Mouse (Mus musculus): ENCODE measurements around the gene Ncstn.

The Ncstn gene

DNA sequence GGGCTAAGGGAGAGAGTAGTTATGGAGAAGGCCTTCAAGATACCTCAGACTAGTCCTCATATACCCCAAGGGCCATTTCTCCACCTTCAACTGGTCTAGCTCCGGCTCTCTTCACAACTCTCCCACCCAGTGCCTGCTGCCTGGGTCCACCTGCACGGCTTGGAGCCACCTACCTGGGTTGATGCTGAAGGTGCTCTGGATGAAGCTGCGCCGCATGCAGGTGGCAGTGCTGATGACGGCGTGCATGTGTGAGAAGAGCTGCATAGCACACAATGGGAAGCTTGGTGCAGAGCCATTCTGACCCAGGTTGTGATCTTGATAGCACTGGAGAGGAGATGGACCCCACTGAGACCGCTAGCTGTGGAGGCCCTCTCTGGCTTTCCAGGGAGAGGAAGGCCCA lies 10.0 kb downstream of the Ncstn start:
- DNase-seq (ENCODE audit: low spot score): no peak

DNA sequence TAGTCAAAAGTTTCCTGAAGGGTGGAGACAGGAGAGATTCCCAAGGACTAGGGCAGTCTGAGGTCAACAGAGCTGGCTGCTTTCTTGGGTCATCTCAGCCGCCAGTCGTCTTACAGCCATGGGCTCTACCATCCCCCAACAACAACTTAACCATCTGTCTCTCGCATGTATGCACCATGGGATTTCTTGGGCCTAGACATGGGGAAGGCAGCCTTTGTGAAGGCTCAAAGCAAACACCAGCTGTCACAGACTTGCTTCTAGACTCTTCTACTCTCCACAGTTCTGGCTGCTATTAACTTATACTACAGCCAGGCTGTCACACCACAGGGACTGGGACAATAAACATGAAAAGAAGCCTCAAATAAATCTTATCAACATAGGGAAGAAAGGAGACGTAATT lies 11.0 kb downstream of the Ncstn start:
- DNase-seq (ENCODE audit: low spot score): no peak

DNA sequence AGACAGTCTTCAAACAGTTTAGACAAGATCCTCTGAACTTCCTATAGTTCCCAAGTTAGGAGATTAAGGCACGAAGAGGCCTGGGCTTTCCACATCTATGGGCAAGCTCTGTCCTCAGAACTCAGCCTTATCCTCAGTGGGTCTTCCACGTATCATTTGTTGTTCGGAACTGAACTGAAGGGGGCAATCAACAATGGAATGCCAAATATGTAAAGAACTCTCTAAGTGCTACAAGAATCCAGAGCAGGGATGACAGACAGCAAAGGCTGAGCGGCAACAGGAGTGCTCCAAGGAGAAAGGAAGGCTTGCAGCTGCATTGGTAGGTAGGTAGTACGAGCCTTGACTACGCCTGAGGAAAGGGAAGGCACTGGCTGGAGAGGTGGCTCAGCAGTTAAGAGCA lies 12.4 kb downstream of the Ncstn start:
- no peak for DNase-seq (ENCODE audit: low spot score)

DNA sequence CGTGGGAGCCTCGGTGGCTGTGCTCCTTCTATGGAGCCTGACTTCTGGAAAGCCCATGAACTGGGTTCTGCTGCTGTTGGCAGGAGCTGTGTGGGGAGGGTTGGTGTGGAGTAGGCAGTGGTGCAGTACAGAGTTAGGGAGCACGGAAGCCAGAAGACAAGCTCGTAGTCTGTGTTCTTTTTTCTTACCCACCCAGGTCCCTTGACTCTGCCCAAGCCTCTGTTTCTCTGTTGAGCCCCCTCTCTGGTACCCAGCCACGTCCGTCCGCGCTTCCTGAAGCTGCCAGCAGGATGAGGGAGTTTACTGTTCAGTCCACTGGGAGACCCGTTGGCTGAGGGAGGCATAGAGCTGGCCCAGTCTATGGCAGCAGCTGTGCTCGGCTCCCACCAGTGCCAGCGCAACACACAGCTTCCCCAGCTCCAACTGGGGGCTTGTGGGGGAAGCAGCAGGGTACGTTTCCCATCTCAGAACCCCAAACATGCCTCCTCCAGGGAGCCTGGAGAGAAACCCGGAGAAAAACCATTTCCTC lies 17.9 kb downstream of the Ncstn start:
- DNase-seq (ENCODE audit: low spot score): no peak

DNA sequence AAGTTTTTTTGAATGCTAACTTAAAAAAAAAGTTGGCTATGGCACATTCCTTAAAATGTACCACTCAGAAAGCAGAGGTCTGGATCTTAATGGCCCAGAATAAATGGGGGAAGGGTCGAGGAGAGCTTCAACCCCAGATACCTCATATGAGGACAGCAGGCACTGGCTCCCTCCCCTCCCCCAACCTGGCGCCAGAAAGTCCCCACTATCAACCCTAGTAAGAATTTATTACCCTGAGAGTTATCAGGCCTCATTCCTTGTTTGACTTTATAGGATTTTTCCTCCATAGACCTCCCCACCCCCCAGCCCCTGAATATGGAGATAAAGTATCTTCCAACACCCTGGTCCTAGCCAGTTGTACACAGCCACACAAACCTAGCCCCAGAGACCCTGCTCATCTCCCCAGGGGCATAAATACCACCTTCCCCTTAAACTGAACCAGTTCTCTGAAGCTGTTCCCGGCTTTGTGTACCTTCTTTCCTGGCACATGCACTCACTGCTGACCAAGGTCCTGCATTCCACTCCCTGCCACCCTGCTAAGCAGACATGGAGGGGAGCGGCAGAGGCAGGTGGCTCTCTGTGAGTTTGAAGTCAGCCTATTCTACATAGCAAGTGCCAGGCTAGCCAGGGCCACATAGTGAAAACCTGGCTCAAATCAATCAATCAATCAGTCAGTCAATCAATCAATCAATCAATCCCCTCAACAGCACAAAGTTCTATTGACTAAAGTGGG lies 19.1 kb downstream of the Ncstn start:
- no peak for DNase-seq (ENCODE audit: low spot score)

DNA sequence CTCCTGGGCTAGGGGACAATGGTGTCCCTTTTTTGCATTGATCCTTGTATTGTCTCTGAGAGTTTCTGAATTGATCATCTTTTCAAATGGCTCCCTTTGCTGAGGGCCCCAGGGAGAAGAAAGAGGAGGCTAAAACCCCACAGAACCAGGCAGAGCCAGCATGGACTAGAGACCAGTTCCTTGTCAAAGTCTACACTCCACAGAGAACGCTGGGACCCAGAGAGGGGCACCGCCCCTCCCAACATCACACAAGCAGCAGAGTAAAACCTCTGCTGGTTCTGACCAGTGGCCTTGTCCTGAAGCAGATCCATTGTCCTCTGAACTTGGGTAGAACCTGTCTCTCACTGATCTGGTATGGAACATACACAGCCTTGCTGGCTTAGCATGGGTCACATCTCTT lies 20.5 kb downstream of the Ncstn start:
- no peak for DNase-seq (ENCODE audit: low spot score)

DNA sequence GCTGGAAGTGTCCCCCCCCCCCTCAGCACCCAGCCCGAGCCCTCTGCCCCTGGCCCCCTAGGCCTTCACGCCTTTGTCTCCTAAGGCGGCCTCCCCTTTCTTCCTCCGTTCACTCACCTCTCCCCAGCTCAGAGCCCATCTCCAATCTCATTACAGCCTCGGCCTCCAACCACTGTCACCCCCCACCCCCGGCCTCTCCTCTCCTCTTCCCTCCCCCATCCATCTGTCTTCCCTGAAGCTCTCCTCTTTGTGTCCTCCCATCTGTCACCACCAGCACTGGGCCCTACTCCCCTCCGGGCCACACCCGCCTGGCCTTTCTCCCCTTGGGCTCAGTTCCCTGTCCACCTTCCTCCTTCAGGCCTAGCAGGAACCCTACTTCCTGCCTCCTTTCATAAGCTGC lies 21.4 kb downstream of the Ncstn start:
- no peak for DNase-seq (ENCODE audit: low spot score)

DNA sequence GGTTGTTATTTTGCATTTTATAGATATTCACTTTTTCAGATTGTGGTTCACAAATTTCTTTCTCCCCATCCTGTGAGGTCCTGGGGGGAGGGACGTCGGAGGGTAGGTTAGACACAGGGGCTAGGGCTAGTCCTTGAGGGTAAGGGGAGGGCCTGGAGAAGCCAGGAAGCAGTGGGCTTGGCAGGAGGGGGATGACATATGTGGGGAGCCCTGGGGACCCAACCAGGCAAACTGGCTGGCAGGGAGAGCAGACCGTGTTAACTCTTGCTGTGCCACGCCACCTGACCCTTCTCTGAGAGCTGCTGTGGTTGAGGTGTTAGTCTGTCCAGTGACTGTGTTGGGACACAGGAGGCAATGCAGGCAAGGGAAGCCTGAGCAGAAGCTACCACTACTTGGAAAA lies 21.9 kb downstream of the Ncstn start:
- no peak for DNase-seq (ENCODE audit: low spot score)

DNA sequence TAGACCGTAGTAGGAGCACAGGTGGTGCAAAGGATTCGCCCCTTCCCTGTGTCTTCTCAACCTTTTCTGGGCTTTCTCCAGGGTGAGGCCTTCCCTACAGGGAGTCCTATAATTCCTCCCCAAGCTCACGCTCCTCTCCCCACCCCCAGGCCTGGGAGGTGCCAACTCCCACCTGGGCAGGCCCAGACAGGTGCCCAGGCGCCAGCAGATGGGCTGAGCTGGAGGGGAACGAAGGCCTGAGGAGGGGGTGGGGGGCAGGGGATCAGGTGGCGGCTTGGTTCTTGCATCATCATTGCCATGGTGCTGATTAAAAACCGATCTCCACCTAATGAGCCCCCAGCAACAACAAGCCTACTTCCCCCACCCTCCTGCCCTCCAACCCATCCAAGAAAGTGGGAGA lies 23.7 kb downstream of the Ncstn start:
- DNase-seq (ENCODE audit: low spot score): no peak

DNA sequence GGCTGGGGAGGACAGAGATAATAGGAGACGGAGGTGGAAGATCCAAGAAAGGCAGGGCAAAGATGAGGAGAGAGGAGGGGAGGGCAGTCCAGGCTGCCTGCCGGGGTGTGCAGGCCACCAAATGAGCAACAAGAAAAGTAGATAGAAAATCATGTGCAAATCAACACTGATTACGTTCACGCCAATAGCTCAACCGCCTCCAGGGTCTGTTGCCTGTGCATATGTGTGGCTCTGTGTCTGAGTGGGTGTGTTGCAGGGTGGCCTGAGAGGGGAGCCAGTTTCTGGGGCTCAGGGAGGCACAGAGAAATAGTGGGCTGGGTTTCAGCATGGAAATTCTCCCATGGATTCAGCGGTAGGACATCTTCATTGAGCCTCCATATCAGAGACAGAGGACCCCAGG lies 24.3 kb downstream of the Ncstn start:
- DNase-seq (ENCODE audit: low spot score): no peak

DNA sequence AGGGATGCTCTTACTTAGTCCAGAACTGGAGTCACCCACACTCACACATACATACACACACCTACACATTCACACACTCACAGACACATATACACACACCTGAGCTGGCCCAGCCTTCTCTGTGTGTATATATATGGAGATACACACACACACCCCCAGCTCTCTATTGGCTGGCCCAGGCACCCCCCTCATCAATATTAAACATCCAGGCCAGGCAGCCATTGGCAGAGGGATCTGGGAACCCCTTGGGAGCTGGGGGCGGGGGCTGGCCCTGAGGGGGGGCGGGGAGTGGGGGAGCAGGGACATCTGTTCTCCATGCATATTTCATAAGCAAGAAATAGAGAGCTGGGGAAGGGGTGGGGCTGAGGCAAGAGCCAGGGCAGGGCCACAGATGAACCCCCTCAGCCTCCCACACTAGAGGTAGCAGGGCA lies 25.1 kb downstream of the Ncstn start, which contains the start of gene Nhlh1:
Nhlh1 (minus strand) TSS at position 83 of the 431 bp plus-strand sequence.
- no peak for DNase-seq (ENCODE audit: low spot score)

DNA sequence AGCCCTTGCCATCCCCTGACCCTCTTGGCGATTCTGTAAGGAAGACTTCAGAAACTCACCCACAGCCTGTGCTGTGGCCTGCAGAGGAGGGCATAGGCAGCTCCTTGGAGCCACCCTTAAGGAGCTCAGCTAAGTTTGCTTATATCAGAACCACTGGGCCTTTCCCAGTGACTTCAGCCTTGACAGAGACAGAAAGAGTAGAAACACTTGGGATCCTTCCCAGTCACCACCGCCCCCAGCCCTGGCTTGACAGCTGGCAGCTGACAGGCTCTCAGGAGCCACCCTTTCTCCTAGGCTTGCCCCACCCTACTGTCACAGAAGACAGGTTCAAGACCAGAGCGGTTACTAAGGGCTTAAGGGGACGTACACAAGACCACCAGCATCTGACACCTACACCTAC lies 26.3 kb downstream of the Ncstn start:
- DNase-seq (ENCODE audit: low spot score): no peak

DNA sequence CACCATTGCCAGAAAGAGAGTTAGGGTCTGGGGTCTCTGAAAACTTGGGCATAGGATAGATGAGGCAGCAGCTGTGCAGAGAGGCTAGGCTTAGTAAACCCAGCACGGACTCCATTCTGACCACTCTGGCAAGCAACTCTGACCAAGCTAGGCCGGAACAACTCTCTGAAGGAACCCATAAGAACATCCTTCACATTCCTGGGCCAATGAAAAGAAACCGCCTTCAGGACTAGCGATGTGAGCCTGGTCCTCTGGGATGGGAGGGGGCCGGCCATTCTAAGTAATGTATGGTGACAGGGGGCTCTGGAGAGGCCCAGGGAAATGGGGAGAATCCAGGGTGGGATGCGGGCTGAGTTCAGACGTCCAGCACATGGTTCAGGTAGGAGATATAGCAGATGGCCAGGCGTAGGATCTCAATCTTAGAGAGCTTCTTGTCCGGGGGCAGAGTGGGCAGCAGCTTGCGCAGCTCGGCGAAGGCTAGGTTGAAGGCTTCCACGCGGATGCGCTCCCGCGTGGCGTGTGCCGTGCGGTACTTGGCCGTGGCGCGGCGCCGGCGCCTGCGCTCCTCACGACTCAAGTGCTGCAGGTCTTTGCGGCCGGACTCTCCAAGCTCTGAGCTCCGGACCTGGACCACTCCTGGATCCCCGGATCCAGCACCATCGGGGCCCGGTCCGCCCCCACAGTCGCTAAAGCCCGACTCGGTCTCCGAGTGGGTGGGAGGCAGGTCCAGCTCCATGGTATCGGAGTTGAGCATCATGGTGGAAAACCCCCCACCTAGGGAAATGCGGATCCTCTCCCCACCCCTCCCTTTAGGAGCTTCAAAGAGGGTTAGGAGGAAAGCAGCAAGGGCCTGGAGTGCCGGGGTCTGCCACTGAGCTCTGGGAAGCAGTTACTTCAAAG lies 28.8 kb downstream of the Ncstn start:
- no peak for DNase-seq (ENCODE audit: low spot score)

DNA sequence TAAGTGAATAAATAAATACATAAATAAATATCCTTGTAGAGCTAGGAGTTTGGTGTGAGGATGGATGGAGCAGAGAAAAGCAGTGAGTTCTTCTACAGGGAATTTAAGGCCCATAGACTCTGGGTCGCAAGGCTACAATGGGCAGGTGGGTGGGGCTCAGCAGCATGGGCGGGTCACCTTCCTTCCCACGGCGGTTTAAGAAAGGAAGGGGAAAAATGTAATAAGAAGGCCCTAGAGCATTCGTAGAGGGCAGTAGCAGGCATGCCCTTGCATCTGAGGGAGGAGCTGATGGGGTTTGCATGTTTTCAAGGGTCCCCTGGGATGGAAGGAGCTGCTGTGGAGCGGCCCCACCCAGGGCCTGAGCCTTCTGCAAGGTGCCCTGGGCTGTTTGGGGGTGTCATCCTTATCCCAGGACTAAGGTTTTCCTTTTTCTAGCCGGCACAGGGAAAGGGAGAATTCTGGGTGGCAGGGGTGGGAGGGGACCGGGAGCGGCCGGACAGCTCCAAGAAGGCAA lies 29.8 kb downstream of the Ncstn start:
- DNase-seq (ENCODE audit: low spot score): no peak

DNA sequence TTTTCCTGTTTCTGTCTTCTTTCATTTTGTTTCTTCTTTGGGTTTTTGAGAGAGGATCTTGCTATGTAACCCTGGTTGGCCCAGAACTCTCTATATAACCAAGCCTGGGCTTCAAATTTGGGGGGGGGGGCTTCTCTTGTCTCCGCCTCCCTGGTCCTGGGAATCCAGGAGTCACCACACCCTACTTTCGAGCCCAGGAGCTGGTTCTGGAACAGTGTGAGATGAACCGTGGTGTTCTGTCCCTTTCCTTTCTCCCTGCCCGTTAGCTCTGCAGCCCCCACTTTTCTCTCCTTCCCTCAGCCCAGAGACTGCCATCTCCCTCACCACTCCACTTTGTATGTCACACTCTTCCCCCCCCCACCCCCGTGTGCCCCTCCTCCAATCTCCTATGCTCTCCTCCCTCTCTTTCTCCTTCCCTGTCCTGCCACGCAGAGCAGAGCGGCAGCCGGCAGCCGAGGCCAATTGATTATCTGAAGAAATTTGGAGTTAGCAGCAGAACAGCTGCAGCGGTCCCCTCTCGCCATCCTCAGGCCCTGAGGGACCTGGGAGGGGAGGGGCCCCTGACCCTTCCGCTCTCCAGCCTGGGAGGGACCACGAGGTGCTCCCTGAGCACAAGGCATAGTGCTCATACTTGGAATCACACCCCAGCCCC lies 33.3 kb downstream of the Ncstn start:
- peak; percentile 70 for DNase-seq (ENCODE audit: low spot score)

DNA sequence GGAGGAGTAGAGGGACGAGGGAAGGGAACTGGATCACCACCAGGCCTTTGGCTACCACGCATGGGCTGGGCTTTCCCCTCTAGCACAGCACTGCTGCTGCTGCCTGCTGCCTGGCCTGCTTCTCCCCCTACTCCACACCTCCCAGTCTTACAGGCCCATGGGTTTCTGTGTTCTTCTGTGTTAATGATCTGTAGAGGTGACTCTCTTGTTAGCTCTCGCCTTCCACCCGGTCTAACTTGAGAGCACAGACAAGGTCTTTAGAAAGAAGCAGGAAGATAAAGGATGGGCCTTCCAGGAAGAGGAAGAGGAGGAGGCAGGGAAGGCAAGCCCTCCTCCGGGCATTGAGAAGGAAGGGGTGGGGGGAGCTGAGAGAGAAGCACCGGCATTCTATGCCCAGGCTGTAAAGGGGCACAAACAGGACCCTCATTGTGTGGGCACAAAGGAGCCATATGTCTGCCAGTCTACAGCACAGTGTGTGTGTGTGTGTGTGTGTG lies 34.3 kb downstream of the Ncstn start:
- peak; percentile 39 for DNase-seq (ENCODE audit: low spot score)

DNA sequence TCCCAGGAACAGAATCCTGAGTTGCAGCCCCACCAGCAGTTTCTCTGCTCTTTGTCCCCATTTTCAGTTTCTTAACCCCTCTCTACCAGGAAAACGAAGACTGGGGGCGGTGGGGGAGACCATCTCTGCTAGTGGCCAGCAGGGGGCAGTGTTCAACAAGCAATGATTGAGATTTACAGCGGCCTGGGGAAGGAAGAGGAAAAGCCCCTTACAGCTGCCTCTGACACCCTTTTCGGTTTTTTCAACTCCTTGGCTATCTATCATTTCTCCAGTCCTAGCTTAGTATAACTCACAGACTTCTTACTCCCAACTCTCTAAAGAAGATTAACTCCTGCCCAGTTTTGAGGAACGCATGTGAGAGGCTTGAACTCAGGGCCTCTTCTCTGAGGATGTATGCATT lies 35.7 kb downstream of the Ncstn start:
- DNase-seq (ENCODE audit: low spot score): peak; percentile 88

DNA sequence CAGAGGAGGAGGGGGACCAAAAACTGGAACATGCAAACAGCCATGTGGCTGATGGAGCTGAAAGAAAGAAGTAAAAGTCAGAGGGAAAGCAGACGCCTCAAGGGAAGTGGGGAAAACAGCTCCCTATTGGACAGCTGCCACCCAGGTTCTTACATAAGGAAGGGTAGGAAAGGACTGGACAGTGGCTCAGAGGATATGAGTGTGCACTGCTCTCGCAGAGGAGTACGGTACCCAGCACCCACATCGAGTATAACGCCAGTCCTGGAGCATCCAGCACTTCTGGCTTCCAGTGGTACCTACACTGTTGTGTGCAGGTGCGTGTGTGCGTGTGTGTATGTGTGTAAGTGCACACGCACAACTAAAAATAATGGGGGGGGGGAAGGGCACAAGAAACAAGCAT lies 36.2 kb downstream of the Ncstn start:
- no peak for DNase-seq (ENCODE audit: low spot score)

DNA sequence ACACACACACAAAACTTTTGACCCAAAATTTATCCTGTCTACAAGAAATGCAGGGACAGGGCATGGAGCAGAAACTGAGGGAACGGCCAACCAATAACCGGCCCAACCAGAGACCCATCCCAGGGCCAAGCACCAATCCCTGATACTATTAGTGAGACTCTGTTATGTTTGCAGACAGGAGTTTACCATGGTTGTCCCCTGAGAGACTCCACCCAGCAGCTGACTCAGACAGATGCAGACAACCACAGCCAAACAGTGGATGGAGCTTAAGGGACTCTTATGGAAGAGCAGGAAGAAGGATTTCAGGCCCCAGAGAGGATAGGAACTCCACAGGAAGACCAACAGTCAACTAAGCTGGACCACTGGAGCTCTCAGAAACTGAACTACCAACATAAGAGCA lies 52.7 kb downstream of the Ncstn start:
- DNase-seq (ENCODE audit: low spot score): peak; percentile 37

DNA sequence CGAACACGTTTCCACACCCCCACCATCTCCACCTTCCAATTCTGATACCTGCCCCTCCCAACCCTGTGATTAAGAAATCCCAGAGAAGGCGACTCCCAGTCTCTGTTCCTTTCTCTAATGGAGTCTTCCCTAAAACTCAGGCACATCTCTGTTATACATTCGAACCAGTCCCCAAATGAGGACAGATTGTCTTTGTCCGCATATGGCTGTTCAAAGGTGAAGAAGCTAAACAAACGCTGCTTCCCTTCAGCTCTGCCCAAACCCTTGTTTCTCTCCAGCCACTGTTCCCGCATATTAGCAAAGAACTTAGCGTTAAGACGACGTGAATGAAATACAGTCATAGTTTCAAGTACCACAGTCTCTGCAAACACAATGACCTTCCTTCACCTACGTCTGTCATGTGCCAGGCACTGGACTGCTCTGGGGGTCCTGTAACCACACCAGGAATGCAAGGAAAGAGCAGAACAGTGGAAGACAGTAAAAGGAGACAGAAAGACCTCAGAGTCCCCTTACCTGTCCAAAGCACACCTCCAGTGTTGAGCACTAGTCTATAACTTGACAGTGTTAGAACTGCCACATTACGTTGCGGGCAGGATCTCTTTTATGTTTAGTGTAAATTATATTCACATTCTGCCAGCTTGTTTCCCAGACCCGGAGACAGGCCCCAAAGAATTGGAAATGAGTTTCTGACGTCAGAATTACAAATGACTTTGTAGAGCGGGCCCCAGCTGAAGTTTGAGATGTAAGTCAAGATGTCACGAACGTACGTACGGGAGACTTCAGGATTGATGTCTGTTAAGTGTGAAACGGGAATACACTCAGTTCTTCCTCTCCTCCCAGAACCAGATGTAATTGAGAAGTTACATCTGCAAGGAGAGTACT lies 54.0 kb downstream of the Ncstn start, which contains the start of gene Vangl2:
Vangl2 (minus strand) TSS at position 51 of the 882 bp plus-strand sequence.
- no peak for DNase-seq (ENCODE audit: low spot score)

DNA sequence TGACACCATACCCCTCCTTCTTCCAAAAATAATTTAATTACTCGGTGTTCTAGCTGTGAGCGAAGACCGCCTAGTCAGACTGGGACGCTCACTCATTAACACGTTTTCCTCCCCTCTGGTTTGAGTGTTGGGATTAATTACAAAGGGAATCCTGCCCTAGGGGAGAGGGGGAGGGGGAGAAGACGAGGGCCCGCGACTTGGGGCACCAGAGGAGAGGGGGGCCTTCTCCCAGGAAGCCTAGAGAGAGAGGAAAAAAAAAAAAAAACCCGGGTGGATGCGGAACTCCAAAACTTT lies 54.8 kb downstream of the Ncstn start:
- DNase-seq (ENCODE audit: low spot score): no peak

Measured in MN1 (cell line).